Mouse (Mus musculus) bone marrow macrophage, adult 2 months (primary cell): ENCODE measurements at regions not wholly inside any gene's neighbourhood (a gene's known extent, or its start where the extent isn't known, plus 50 kb on each side); places are given as distances from the start of the nearest gene placed in this dataset.

ENCODE experiments used
- H3K27ac ChIP-seq: 2 replicates; pipeline ENCODE4 v1.5.1; 2012; ENCODE audit warnings: low read depth, low read length; ENCODE audit not compliant: insufficient read depth
- H3K4me1 ChIP-seq: 2 replicates; pipeline ENCODE4 v1.6.1; 2012; ENCODE audit warnings: low read length; ENCODE audit not compliant: control insufficient read depth, insufficient read depth
- H3K4me3 ChIP-seq: 2 replicates; pipeline ENCODE4 v1.5.1; 2012; ENCODE audit warnings: mild to moderate bottlenecking, low read length, moderate library complexity; ENCODE audit not compliant: insufficient read depth
- CTCF ChIP-seq: IDR thresholded peaks from 2 replicates; pipeline ENCODE4 v1.5.1; 2012; ENCODE audit warnings: low read depth, mild to moderate bottlenecking, low read length, moderate library complexity
- POLR2A ChIP-seq: IDR thresholded peaks from 2 replicates; pipeline ENCODE4 v1.6.1; 2012; ENCODE audit warnings: mild to moderate bottlenecking, low read depth, low read length, borderline replicate concordance

DNA sequence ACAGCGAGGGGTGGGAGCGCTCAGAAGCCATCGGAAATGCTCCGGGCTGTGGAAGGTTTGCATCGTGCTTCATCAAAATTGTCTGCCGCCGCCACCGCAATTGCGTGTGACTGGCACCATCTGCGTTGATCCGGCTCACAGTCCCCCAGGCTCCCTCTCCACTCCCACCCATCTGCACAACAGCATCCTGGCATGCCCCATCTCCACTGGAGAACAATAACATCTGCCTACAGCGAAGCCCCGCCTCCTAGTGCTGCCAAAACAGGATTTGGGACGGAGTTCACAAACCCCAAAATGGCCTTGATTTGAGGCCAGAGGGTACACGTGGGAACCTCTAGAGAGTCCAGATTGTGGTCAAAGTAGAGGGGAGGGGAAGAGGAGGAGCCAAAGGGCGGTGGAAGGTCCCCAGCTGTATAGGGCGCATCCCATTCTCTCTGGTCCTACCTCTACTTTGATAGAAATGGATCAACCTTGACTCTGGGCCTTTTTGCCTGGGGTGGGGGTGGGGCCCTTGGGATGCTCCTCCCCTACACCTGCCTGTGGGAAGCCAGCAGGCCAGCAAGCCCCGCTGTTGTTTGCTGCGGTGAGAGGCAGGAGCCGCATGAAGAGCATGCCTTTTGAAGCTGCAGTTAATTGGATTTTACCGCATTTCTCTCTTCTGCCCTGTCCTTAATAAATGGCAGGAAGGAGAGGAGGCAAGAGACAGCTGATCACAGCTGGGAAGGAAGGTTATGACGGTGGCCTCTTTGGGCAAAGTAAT lies 195.6 kb upstream of the Rpl38 start:
- H3K4me3 ChIP-seq: no peak overlapping the region
- no peaks in the 10 kb centered on the region for H3K4me1 ChIP-seq
- H3K27ac ChIP-seq: no peak overlapping the region
- TF ChIP-seq POLR2A (no peak), CTCF (no peak)

GRCm38 (mm10) chr11:114468394-114468793 lies 199.9 kb upstream of the Rpl38 start:
- Histone ChIP-seq H3K4me3 (no peak overlapping the region), H3K4me1 (no peaks in the 10 kb centered on the region)

DNA sequence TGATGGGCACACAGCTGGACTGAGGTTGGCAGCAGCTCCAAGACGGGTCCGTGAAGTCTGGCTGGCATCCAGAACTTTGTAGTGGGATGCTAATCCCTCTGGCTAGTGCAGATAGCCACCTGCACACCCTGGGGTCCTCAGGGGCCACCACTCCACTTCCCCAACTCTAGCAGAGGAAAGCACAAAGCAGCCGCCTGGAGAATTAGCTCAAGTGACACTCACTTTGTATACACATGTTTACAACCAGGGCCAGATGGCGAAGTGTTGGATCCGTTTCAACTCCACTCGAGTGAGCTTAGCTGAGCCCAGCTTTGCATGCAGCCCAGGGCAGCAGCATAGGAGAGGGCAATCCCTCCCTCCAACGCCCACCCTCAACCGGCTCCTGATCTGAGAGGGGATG lies 200.5 kb upstream of the Rpl38 start:
- H3K27ac ChIP-seq: no peak overlapping the region
- no peak overlapping the region for H3K4me3 ChIP-seq
- H3K4me1 ChIP-seq: no peaks in the 10 kb centered on the region
- TF ChIP-seq POLR2A: no peak
- TF ChIP-seq CTCF: no peak

More at GRCm38 (mm10) chr11:114468394-114468793, 199.9 kb upstream of the Rpl38 start:
- no peak overlapping the region for H3K27ac ChIP-seq
- TF ChIP-seq POLR2A (no peak), CTCF (no peak)

DNA sequence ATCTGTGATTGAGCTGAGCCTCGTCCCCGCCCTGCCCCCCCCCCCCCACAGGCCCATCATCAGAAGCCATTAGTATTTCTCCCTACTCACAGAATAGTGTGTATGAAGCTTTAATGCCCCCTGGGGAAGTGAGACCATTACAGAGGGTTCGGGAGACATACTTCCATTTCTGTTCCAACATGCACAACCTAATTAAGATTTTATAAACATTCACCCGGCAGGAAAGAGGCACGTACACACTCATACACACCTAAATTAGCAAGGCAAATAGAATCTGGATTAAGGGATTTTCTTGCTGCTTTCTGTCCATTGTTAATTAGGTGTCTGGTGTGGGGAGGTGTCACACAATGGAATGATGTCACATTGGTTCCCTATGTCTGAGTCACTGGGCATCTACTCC lies 202.8 kb upstream of the Rpl38 start:
- no peak overlapping the region for H3K4me3 ChIP-seq
- no peak overlapping the region for H3K27ac ChIP-seq
- TF ChIP-seq CTCF: no peak
- TF ChIP-seq POLR2A: no peak
- H3K4me1 ChIP-seq: no peaks in the 10 kb centered on the region

GRCm38 (mm10) chr11:114462755-114463374 lies 205.5 kb upstream of the Rpl38 start:
- no peak overlapping the region for H3K27ac ChIP-seq
- no peaks in the 10 kb centered on the region for H3K4me1 ChIP-seq
- H3K4me3 ChIP-seq: no peak overlapping the region
- no peak for TF ChIP-seq CTCF
- no peak for TF ChIP-seq POLR2A

- no peak overlapping the region for H3K27ac ChIP-seq
- no peak for TF ChIP-seq POLR2A
- TF ChIP-seq CTCF: no peak
These were observed 213.4 kb upstream of the Rpl38 start for GRCm38 (mm10) chr11:114454876-114455330.

DNA sequence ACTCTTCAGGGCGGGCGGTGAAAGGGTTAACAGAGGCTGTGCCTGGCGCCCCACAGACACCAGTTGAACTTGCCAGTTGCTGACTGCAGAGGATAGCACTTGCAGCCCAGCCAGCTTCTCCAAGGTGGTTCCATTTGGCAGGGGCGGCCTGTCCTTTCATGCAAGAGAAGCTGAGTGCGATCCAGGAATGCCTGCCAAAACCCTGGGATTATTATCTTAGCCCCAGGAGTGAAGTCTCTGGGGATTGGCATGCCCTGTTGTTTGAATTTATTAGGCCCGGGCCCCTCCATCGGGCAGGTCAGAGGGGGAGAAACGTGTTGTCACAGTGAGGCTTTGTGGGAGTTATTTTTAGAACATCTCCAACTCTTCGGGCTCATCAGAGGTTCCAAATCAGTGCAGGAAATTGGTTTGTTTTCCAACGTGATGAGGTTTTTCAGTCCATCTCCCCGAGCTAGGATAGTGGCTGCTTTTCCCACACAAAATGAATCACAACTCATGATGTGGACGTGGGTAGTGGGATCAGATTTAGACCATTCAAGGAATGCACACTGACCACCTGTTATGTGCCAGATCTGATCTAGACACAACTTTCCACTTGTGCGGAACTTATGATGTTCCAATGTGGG lies 219.4 kb upstream of the Rpl38 start:
- TF ChIP-seq CTCF (no peak), POLR2A (no peak)
- H3K4me3 ChIP-seq: no peak overlapping the region
- no peak overlapping the region for H3K27ac ChIP-seq
- H3K4me1 ChIP-seq: no peaks in the 10 kb centered on the region

More at GRCm38 (mm10) chr11:114454876-114455330, 213.4 kb upstream of the Rpl38 start:
- no peak overlapping the region for H3K4me3 ChIP-seq
- H3K4me1 ChIP-seq: no peaks in the 10 kb centered on the region

DNA sequence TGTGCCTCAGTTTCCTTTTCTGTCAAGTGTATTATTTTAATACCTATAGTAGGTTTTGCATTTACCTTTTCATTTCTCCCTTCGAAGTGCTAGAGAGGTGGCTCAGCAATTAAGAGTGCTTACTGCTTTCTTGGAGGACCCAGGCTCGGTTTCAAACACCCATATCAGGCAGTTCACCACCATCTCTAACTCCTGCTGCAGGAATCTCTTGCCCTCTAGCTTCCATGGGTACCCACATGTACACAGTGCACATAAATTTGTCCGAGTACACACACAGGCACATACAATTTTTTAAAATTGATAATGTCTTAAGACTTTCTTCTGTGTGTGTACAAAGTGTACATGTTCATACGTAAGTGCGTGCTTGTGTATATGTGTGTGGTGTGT lies 220.9 kb upstream of the Rpl38 start:
- Histone ChIP-seq H3K4me3 (no peak overlapping the region), H3K4me1 (no peaks in the 10 kb centered on the region), H3K27ac (no peak overlapping the region)
- no peak for TF ChIP-seq CTCF

DNA sequence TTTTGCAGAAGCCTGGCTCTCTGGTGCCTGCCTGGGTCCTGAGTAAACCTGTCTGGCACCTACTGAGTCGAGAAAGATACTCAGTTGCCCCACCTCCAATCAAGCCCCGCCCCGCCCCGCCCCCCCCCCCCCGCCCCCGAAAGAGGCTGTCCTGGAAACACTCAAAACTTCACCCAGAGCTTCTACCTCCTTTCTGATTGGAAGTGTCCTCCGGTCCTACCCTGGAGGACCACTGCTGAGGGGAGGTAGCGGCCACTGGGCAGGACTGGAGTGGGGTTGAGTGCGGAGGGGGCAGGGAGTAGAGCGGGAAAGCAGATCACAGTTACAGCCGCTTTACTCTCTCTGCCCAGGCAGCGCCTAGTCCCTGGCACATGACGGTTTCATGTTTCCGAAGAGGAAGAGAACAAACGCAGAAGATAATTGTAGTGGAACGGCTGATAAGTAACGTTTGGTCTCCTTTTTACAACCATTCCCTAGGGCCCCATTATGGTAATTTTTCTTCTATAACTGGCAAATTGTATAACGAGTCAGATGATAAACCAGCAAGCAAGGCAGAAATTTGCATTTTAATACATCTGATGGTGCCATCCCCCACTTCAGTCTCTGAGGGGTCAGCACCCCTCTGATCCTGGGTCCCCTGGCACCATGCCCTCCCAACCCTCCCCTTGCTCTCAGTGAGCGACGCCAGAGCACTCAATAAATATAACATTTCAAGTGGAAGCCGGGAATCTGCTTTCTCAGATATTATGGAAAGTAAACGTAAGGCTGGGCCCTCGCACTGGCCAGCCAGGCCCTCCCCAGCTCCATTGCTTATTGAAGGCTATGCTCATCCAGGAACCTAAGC lies 221.5 kb upstream of the Rpl38 start:
- Histone ChIP-seq H3K4me3 (peak overlapping the region; percentile 28; the same call in 1 of the 2 replicates), H3K27ac (no peak overlapping the region), H3K4me1 (no peaks in the 10 kb centered on the region)
- TF ChIP-seq POLR2A (no peak), CTCF (no peak)

DNA sequence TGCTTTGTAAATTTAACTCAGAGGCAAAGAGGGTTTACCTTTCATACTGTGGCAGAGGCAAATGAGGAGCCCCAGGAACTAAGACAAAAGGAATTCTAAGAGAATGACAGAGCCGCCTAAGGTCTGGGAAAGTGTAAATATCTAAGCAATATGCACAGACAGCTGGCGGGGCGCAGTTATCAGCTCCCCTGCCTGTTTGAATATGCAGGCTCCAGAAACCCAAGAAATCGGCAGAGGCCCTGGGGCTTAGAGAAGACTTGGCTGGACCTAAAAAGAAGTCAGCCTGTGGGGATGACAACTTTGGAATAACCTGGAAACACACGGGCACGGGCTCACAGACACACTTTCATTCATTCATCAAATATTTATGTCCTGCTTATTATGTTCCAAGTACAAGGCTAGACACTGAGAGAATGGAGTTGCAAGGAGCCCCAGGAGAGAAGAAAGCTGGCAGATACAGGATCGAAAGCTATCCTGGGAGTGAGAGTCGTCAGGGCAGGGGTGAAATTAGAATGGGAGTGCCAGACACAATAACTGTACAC lies 222.2 kb upstream of the Rpl38 start:
- no peaks in the 10 kb centered on the region for H3K4me1 ChIP-seq
- no peak for TF ChIP-seq POLR2A
- TF ChIP-seq CTCF: no peak
- H3K4me3 ChIP-seq: no peak overlapping the region
- no peak overlapping the region for H3K27ac ChIP-seq
